Mouse (Mus musculus) adrenal gland, postnatal 14 days (tissue): ENCODE data around the gene Trpm6. TPM values are rescaled to one million over a fixed set of nuclear protein-coding genes. Genes with fewer than 3 reads are reported as not detected.

Experiments used
- DNase-seq: peaks from one replicate; pipeline ENCODE4 v3.0.0; 2021; ENCODE audit warnings: mixed read lengths
- total RNA-seq: library from RNA; stranded (reverse); gene quantifications from 2 replicates; pipeline ENCODE4 v1.2.3, GENCODE M21; 2021

Gene Trpm6
- total RNA-seq, 1 experiment from 2014 or later = 0.19 TPM

DNA sequence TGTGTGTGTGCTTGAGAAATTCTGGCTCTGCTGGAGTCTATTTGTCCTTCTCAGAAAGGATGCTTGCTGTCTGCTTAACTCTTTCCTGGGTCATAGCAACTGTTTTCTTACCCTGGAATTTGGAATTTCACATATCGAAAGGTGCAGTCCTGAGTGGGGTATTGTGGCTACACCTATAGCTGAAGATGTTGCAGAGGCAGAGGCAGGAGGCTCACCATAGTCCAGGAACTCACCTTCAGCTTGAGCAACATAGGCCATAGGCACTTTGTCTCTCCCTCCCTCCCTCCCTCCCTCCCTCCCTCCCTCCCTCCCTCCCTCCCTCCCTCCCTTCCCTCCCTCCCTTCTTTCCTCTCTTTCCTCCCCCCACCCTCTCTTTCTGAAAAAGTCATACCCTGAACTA is 139.8 kb downstream of the Trpm6 start:
- no peak for DNase-seq

GRCm38 (mm10) chr19:18890216-18890615 is 140.4 kb downstream of the Trpm6 start:
- DNase-seq = peak; percentile 12

- DNase-seq = no peak
Observed at GRCm38 (mm10) chr19:18898238-18898637, 148.5 kb downstream of the Trpm6 start.

- DNase-seq = no peak
Observed at GRCm38 (mm10) chr19:18902041-18902693, 152.4 kb downstream of the Trpm6 start.

GRCm38 (mm10) chr19:18902694-18903067 is 152.9 kb downstream of the Trpm6 start:
- no peak for DNase-seq

- DNase-seq = no peak
Observed at GRCm38 (mm10) chr19:18905511-18905910, 155.7 kb downstream of the Trpm6 start.

DNA sequence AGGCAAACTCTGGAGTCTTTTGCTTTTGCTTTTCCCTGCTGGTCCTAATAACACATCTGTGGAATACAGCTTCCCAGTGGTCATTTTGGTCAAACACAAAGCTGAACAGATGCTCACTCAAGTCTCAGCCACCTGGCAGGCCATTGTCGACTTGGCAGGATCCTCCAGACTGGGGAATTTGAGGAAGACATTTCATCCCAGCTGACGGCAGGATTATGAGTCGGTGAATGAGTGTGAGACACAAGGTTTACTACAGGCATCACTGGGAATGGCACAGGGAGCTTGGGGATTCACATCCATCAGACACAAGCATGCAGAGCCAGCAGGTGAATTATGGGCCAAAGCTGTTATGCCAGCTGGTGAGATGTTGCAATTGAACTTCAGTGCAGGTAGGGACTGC is 159.9 kb downstream of the Trpm6 start:
- DNase-seq = no peak

- peak; percentile 50 for DNase-seq
Observed at GRCm38 (mm10) chr19:18911755-18912340, 162.1 kb downstream of the Trpm6 start.

- no peak for DNase-seq
Observed at GRCm38 (mm10) chr19:18941391-18941790, 191.6 kb downstream of the Trpm6 start.

Other genes starting within 250 kb of the Trpm6 start
- 100 and 106 TPM in 2 replicates for gene Ostf1, start 118.2 kb upstream of the Trpm6 start, total RNA-seq
- 8.8 and 13.6 TPM in 2 replicates for gene Nmrk1, start 118.0 kb upstream of the Trpm6 start, total RNA-seq
- 23.5 and 27.8 TPM in 2 replicates for gene Carnmt1, start 79.2 kb upstream of the Trpm6 start, total RNA-seq
- gene D030056L22Rik, start 36.8 kb upstream of the Trpm6 start, total RNA-seq = 11.0 and 13.9 TPM in 2 replicates